Mouse (Mus musculus) ES-Bruce4 (cell line): ENCODE data around the gene Gng8.

Experiments used
- CTCF ChIP-seq: IDR thresholded peaks from one replicate; pipeline ENCODE4 v1.8.1; 2011; ENCODE audit warnings: low read depth, low read length
- EP300 ChIP-seq: IDR thresholded peaks from 2 replicates; pipeline ENCODE4 v1.6.1; 2011; ENCODE audit warnings: low read depth, low read length; ENCODE audit not compliant: insufficient read depth
- POLR2A ChIP-seq: IDR thresholded peaks from one replicate; pipeline ENCODE4 v1.8.1; 2011; ENCODE audit warnings: low read length; ENCODE audit not compliant: insufficient read depth

DNA sequence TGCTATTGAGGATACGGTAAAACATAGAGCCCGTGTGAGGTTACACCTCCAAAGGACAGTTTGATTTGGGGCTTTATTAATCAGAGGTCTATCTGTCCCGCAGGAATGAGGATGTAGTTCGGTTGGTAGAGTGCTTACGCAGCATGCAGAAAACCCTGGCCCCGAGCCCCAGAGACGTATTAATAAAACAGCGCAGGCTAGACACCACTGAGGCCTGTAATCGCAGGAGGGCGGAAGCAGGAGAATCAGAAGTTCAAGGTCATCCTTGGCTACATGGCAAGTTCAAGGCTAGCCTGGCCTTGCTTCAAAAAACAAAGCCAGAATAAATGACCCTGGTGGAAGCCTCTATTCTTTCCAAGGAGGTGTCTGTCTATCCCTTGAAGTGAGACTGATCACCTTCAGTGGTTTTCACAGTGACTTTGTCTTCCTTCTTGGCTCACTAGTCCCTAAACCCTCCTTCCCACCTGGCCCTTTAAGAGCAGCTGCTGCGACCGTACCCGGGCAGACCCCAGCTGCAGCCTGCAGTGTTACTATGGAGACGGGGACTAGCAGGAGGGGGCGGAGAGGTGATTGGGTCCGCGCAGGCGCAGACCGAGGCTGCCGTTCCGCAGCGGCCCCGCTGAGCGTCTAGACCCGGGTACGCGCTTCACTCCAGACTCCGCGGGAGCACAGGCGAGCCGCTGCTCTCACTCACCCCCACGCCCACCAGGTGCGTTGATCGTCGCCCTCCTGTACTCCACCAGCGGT is 52.6 kb downstream of the Gng8 start, which contains the start of gene Pnmal2:
- TF ChIP-seq POLR2A (peak; percentile 11), CTCF (no peak), EP300 (0 out of 2 replicates have a peak, but pooled peaks have one; percentile 33)
